Mouse (Mus musculus) ovary, postnatal 14 days (tissue): ENCODE data around the gene Aldh4a1.
A peak's percentile ranks its signal among the peaks of the same experiment; 100 is the strongest.

Experiments used
- DNase-seq: peaks from one replicate; pipeline ENCODE4 v3.0.0; 2022; ENCODE audit warnings: low spot score

Aldh4a1 gene

GRCm38 (mm10) chr4:139590446-139590845 is 32.2 kb upstream of the Aldh4a1 start:
- DNase-seq = no peak

GRCm38 (mm10) chr4:139592895-139593294 is 29.8 kb upstream of the Aldh4a1 start:
- DNase-seq = no peak

- DNase-seq = no peak
Measured at GRCm38 (mm10) chr4:139593383-139593782, 29.3 kb upstream of the Aldh4a1 start.

- no peak for DNase-seq
Measured at GRCm38 (mm10) chr4:139594062-139594461, 28.6 kb upstream of the Aldh4a1 start.

- no peak for DNase-seq
Measured at GRCm38 (mm10) chr4:139596715-139597114, 26.0 kb upstream of the Aldh4a1 start.

- DNase-seq = no peak
Measured at GRCm38 (mm10) chr4:139597286-139598284, 25.1 kb upstream of the Aldh4a1 start.

- DNase-seq = no peak
Measured at GRCm38 (mm10) chr4:139598356-139598755, 24.3 kb upstream of the Aldh4a1 start.

GRCm38 (mm10) chr4:139598950-139599518 is 23.6 kb upstream of the Aldh4a1 start:
- DNase-seq = peak; percentile 74

GRCm38 (mm10) chr4:139601519-139602356 is 20.9 kb upstream of the Aldh4a1 start:
- DNase-seq = no peak

- DNase-seq = no peak
Measured at GRCm38 (mm10) chr4:139602357-139603244, 20.1 kb upstream of the Aldh4a1 start, which contains the start of gene Gm21969. Gene Gm21969 (plus strand): TSS chr4:139603186.

- DNase-seq = no peak
Measured at GRCm38 (mm10) chr4:139605216-139605615, 17.4 kb upstream of the Aldh4a1 start.

GRCm38 (mm10) chr4:139606732-139607131 is 15.9 kb upstream of the Aldh4a1 start:
- DNase-seq = no peak

- DNase-seq = no peak
Measured at GRCm38 (mm10) chr4:139608975-139609374, 13.7 kb upstream of the Aldh4a1 start.

- no peak for DNase-seq
Measured at GRCm38 (mm10) chr4:139610954-139611353, 11.7 kb upstream of the Aldh4a1 start.

- DNase-seq = peak; percentile 81
Measured at GRCm38 (mm10) chr4:139611542-139611953, 11.1 kb upstream of the Aldh4a1 start.

GRCm38 (mm10) chr4:139614524-139615260 is 8.0 kb upstream of the Aldh4a1 start:
- DNase-seq = no peak

- no peak for DNase-seq
Measured at GRCm38 (mm10) chr4:139616276-139617000, 6.2 kb upstream of the Aldh4a1 start.

- no peak for DNase-seq
Measured at GRCm38 (mm10) chr4:139617001-139617364, 5.7 kb upstream of the Aldh4a1 start.

GRCm38 (mm10) chr4:139619765-139620164 is 2.9 kb upstream of the Aldh4a1 start:
- DNase-seq = no peak
